Mouse (Mus musculus) megakaryocyte, embryonic 14.5 days (primary cell): ENCODE data around the gene Ica1l.

Experiments used
- FLI1 ChIP-seq: IDR thresholded peaks from 2 replicates; pipeline ENCODE4 v1.6.1; 2012; ENCODE audit warnings: low read length, inconsistent platforms, mixed read lengths
- GATA1 ChIP-seq: IDR thresholded peaks from 3 replicates; pipeline ENCODE4 v1.6.1; 2012; ENCODE audit warnings: mixed read lengths, low read length, inconsistent platforms, borderline replicate concordance

DNA sequence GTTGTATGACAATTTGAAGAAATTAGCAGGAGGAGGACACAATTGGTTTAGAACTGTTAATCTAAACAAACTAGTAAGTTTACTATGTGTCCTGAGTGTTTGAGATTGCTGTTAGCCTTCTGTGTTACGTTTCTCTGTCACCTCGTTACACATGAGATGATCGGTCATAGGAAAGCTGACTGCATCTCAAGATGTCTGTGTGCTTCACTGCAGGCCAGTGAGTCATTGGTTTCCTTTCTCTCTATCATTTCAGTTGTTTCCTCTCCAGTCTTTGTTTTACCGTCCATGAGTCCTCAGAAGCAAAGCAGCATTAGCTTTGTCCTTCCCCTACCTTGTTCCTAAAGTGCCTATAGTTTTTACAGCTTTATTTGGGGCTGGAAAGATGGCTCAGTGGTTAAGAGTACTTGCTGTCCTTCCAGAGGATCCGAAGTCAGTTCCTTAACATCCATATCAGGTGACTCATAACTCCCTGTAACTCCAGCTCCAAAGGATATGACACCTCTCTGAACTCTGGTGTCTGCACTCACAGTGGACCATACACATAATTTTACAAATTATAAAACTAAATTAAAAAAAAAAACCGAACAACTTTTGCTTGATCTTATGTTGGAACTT is 76.7 kb downstream of the Ica1l start:
- TF ChIP-seq GATA1 (no peak), FLI1 (no peak)
